Mouse (Mus musculus): ENCODE measurements around the gene Cdca7l. TPM values are rescaled to one million over a fixed set of nuclear protein-coding genes. Genes with fewer than 3 reads are reported as not detected.
"Not testable (repeated sequence)": the region's sequence is repeated elsewhere in the genome, so short reads cannot be mapped to it uniquely, and the experiment has no call there.

Gene Cdca7l
- polyA plus RNA-seq, 1 experiment, result 34.8 TPM

DNA sequence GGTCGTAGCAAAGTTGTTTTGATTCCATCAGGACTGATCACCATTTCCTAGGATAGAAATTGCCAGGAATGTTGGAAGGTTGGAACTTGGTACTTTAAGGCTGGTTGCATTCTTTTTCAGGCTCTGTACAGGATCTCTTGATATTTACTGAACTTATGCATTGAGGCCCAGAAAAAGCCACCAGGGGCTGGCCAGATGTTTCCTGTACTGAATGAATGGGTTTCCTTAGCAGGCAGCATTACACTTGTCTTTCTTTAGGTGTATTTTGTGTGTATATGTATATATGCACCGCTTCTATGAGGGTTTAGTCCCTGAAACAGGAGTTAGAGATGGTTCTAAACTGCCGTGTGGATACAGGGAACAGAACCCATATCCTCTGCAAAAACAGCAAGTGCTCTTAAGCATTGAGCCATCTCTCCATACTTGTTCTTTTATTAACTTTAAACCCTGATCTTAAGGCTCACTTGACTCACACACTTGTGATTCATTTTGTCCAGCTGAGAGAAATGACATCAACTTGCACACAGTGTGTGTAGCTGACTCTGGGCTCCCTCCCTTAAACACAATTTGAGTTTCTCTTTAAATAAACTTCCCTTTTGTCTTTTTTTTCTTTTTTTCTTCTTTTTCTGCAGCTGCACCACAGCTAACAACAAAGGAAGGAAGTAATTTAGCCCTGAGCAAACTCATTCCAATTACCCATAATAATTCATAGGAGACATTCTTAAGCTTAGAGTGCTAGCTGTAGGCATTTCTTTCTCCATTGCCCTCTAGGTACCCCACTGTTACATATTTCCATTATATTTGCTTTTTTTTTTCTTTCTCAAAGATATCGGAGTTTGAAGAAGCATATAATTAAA is 63.8 kb downstream of the Cdca7l start:
- Histone ChIP-seq H3K36me3 (ENCODE audit: control insufficient read depth, insufficient read depth, low read length, poor library complexity, severe bottlenecking) (peaks cover 13% of the 10 kb centered on the region), H3K27me3 (ENCODE audit: control insufficient read depth, insufficient read depth, low read length, poor library complexity, severe bottlenecking) (no peaks in the 10 kb centered on the region), H3K9ac (ENCODE audit: low read depth, poor library complexity, severe bottlenecking) (no peak overlapping the region), H3K27ac (ENCODE audit: insufficient read depth, low read length) (no peak overlapping the region), H3K4me3 (ENCODE audit: low read depth, low read length) (no peak overlapping the region), H3K4me1 (ENCODE audit: control insufficient read depth, insufficient read depth, low read length) (no peaks in the 10 kb centered on the region), H3K9me3 (replicated peaks; ENCODE audit: control insufficient read depth, insufficient read depth, low read length, poor library complexity, severe bottlenecking) (peaks cover 11% of the 10 kb centered on the region)
- TF ChIP-seq CTCF (IDR thresholded peaks at IDR 0.05; ENCODE audit: low read depth, low read length) (no peak), POLR2A (IDR thresholded peaks at IDR 0.05; ENCODE audit: insufficient read depth, low read length) (no peak)

DNA sequence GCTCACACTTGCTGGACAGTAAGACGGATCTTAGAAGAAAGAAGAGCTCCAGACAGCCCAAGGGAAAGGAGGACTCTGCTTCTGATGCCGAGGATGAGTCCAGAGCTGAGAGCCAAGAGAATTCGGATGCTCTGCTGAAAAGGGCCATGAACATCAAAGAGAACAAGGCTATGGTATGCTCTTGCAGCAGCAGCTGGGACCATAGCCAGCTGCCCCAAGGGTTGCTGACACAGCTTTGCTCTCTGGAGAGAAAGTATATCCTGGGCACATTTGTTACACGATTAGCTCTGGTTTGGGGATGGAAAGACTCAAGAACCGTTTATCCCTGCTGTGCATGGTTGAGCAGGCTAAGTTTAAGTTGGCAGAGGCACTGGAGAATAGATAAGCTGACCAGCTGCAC is 68.2 kb downstream of the Cdca7l start:
- H3K27me3 ChIP-seq (ENCODE audit: control insufficient read depth, insufficient read depth, low read length, poor library complexity, severe bottlenecking), result no peaks in the 10 kb centered on the region
- no peak overlapping the region for H3K4me3 ChIP-seq (ENCODE audit: low read depth, low read length)
- H3K9me3 ChIP-seq (replicated peaks; ENCODE audit: control insufficient read depth, insufficient read depth, low read length, poor library complexity, severe bottlenecking), result peaks cover 11% of the 10 kb centered on the region
- H3K36me3 ChIP-seq (ENCODE audit: control insufficient read depth, insufficient read depth, low read length, poor library complexity, severe bottlenecking), result peaks cover 30% of the 10 kb centered on the region
- no peaks in the 10 kb centered on the region for H3K4me1 ChIP-seq (ENCODE audit: control insufficient read depth, insufficient read depth, low read length)
- H3K9ac ChIP-seq (ENCODE audit: low read depth, poor library complexity, severe bottlenecking), result no peak overlapping the region
- no peak overlapping the region for H3K27ac ChIP-seq (ENCODE audit: insufficient read depth, low read length)
- TF ChIP-seq POLR2A (IDR thresholded peaks at IDR 0.05; ENCODE audit: insufficient read depth, low read length), result no peak
- TF ChIP-seq EP300 (IDR thresholded peaks at IDR 0.05; ENCODE audit: insufficient read depth, low read depth, low read length), result no peak
- TF ChIP-seq CTCF (IDR thresholded peaks at IDR 0.05; ENCODE audit: low read depth, low read length), result no peak

DNA sequence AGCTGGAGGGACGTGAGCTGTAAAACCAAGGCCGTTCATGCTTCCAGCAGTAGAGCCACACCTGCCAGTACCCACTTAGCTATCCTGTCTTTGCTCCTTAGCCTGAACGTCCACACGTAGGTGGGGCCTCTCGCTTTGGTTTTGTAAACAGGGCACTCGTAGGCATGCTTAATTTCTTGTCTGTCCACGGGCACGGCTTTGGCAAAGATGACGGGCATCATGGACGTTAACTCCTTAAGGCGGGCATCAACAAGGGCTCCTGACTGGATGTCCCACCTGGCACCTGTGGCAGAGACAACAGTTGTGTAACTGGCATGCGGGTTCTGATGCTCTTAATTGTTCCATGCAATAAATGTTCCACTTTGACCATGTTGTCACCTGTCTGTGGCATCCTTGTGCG is 74.3 kb downstream of the Cdca7l start:
- Histone ChIP-seq H3K36me3 (ENCODE audit: control insufficient read depth, insufficient read depth, low read length, poor library complexity, severe bottlenecking) (peaks cover 15% of the 10 kb centered on the region), H3K9ac (ENCODE audit: low read depth, poor library complexity, severe bottlenecking) (no peak overlapping the region), H3K27ac (ENCODE audit: insufficient read depth, low read length) (no peak overlapping the region), H3K27me3 (ENCODE audit: control insufficient read depth, insufficient read depth, low read length, poor library complexity, severe bottlenecking) (no peaks in the 10 kb centered on the region), H3K4me3 (ENCODE audit: low read depth, low read length) (no peak overlapping the region), H3K4me1 (ENCODE audit: control insufficient read depth, insufficient read depth, low read length) (no peaks in the 10 kb centered on the region), H3K9me3 (replicated peaks; ENCODE audit: control insufficient read depth, insufficient read depth, low read length, poor library complexity, severe bottlenecking) (no peaks in the 10 kb centered on the region)
- no peak for TF ChIP-seq CTCF (IDR thresholded peaks at IDR 0.05; ENCODE audit: low read depth, low read length)
- no peak for TF ChIP-seq POLR2A (IDR thresholded peaks at IDR 0.05; ENCODE audit: insufficient read depth, low read length)
- no peak for TF ChIP-seq EP300 (IDR thresholded peaks at IDR 0.05; ENCODE audit: insufficient read depth, low read depth, low read length)

DNA sequence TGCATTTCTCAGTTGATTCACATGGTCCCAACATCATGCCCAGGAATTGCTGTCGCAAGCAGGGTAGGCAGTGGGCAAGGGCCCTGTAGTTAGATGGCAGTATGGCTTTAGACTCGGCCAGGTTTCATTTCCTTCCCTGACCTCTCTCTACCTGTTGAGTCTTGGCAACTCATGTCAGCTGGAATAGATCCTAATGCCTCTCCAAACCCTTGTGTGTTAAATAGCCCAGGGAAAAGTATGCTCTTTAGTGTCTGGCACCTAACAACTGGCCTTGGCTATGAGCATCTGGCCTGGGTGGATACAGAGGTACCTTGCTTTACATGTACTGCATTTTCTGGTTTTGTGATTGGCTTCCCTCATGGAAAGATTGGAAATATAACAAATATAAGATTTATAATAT is 80.5 kb downstream of the Cdca7l start:
- H3K4me3 ChIP-seq (ENCODE audit: low read depth, low read length), result no peak overlapping the region
- no peaks in the 10 kb centered on the region for H3K4me1 ChIP-seq (ENCODE audit: control insufficient read depth, insufficient read depth, low read length)
- H3K27me3 ChIP-seq (ENCODE audit: control insufficient read depth, insufficient read depth, low read length, poor library complexity, severe bottlenecking), result no peaks in the 10 kb centered on the region
- no peaks in the 10 kb centered on the region for H3K36me3 ChIP-seq (ENCODE audit: control insufficient read depth, insufficient read depth, low read length, poor library complexity, severe bottlenecking)
- H3K27ac ChIP-seq (ENCODE audit: insufficient read depth, low read length), result no peak overlapping the region
- no peaks in the 10 kb centered on the region for H3K9me3 ChIP-seq (replicated peaks; ENCODE audit: control insufficient read depth, insufficient read depth, low read length, poor library complexity, severe bottlenecking)
- no peak overlapping the region for H3K9ac ChIP-seq (ENCODE audit: low read depth, poor library complexity, severe bottlenecking)
- TF ChIP-seq EP300 (IDR thresholded peaks at IDR 0.05; ENCODE audit: insufficient read depth, low read depth, low read length), result no peak
- TF ChIP-seq POLR2A (IDR thresholded peaks at IDR 0.05; ENCODE audit: insufficient read depth, low read length), result no peak
- TF ChIP-seq CTCF (IDR thresholded peaks at IDR 0.05; ENCODE audit: low read depth, low read length), result no peak

DNA sequence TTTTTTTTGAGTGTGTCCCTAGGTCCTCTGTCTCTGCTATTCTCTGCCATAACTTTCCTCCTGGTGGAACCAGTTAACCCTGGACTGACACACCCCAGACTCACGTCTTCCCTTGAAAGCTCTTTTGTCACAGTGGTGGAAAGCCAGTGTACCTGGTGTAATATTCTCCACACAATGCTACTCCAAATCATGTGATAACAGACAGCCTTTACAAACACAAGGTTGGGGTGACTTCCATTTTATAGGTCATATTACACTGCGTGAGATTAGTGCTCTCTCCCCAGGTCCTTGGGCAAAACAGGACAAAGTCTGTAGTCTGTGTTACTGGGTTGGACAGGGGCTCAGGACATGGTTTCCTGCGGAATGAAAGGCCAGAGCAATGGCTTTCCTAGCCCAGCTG is 83.3 kb downstream of the Cdca7l start:
- Histone ChIP-seq H3K4me1 (ENCODE audit: control insufficient read depth, insufficient read depth, low read length) (no peaks in the 10 kb centered on the region), H3K4me3 (ENCODE audit: low read depth, low read length) (no peak overlapping the region), H3K9ac (ENCODE audit: low read depth, poor library complexity, severe bottlenecking) (no peak overlapping the region), H3K27me3 (ENCODE audit: control insufficient read depth, insufficient read depth, low read length, poor library complexity, severe bottlenecking) (no peaks in the 10 kb centered on the region), H3K36me3 (ENCODE audit: control insufficient read depth, insufficient read depth, low read length, poor library complexity, severe bottlenecking) (no peaks in the 10 kb centered on the region), H3K9me3 (replicated peaks; ENCODE audit: control insufficient read depth, insufficient read depth, low read length, poor library complexity, severe bottlenecking) (no peaks in the 10 kb centered on the region), H3K27ac (ENCODE audit: insufficient read depth, low read length) (no peak overlapping the region)
- TF ChIP-seq CTCF (IDR thresholded peaks at IDR 0.05; ENCODE audit: low read depth, low read length), result no peak
- no peak for TF ChIP-seq EP300 (IDR thresholded peaks at IDR 0.05; ENCODE audit: insufficient read depth, low read depth, low read length)
- TF ChIP-seq POLR2A (IDR thresholded peaks at IDR 0.05; ENCODE audit: insufficient read depth, low read length), result no peak

DNA sequence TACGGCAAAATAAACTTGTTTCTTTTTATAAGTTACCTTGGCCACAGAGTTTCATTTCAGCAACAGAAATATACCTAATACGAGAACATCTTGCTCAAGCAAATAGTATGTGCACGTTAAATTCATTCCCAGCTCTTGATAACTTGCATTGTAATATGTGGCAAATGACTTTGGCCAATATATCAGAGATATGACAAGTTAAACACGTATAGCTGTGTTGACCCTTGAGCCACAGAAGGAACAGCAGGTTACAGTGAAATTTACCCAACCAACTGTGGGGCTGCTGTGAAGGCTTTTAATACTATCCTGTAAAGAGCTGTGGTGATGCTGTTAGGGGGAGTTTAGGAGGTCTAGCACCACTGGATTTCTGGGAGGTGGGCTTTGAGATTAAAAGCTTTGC is 96.7 kb downstream of the Cdca7l start:
- H3K9me3 ChIP-seq (replicated peaks; ENCODE audit: control insufficient read depth, insufficient read depth, low read length, poor library complexity, severe bottlenecking), result not testable (repeated sequence)

DNA sequence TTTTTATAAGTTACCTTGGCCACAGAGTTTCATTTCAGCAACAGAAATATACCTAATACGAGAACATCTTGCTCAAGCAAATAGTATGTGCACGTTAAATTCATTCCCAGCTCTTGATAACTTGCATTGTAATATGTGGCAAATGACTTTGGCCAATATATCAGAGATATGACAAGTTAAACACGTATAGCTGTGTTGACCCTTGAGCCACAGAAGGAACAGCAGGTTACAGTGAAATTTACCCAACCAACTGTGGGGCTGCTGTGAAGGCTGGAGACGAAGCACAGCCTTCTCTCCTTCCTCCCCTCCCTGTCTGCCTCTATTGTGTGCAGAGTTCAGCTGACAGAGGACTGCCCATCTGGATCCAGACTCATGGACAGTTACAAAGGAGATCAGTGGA is 97.3 kb downstream of the Cdca7l start:
- not testable (repeated sequence) for H3K9ac ChIP-seq (ENCODE audit: low read depth, poor library complexity, severe bottlenecking); H3K4me1 ChIP-seq (ENCODE audit: control insufficient read depth, insufficient read depth, low read length); H3K36me3 ChIP-seq (ENCODE audit: control insufficient read depth, insufficient read depth, low read length, poor library complexity, severe bottlenecking); H3K27ac ChIP-seq (ENCODE audit: insufficient read depth, low read length); H3K9me3 ChIP-seq (replicated peaks; ENCODE audit: control insufficient read depth, insufficient read depth, low read length, poor library complexity, severe bottlenecking); H3K27me3 ChIP-seq (ENCODE audit: control insufficient read depth, insufficient read depth, low read length, poor library complexity, severe bottlenecking); H3K4me3 ChIP-seq (ENCODE audit: low read depth, low read length)

More for the DNA sequence above, 96.7 kb downstream of the Cdca7l start:
- not testable (repeated sequence) for H3K4me1 ChIP-seq (ENCODE audit: control insufficient read depth, insufficient read depth, low read length); H3K9ac ChIP-seq (ENCODE audit: low read depth, poor library complexity, severe bottlenecking); H3K27me3 ChIP-seq (ENCODE audit: control insufficient read depth, insufficient read depth, low read length, poor library complexity, severe bottlenecking); H3K27ac ChIP-seq (ENCODE audit: insufficient read depth, low read length); H3K4me3 ChIP-seq (ENCODE audit: low read depth, low read length); H3K36me3 ChIP-seq (ENCODE audit: control insufficient read depth, insufficient read depth, low read length, poor library complexity, severe bottlenecking)

Measured in ES-Bruce4 (cell line).